In genomic region chrX:20819708-20820426, GRCm38 (mm10) we compare ENCODE assay signal across 8 mouse cellular contexts. TPM values are rescaled to one million over a fixed set of nuclear protein-coding genes. Genes with fewer than 3 reads are reported as not detected.
DNase-seq lines count a peak whose midpoint lies in the region; ATAC-seq and TF ChIP-seq lines count a peak whose summit lies in the region.

No protein-coding gene starts in this region.

- no peaks in the 10 kb centered on the region for H3K36me3 ChIP-seq in CH12.LX (replicated peaks in 1 of 2; ENCODE audit: control insufficient read depth in 1 of 2, insufficient read depth in 1 of 2, low read length in 1 of 2)
- no peaks in the 10 kb centered on the region for H3K36me3 ChIP-seq in forebrain, embryonic 11.5 days (ENCODE audit: control insufficient read depth, insufficient read depth, low read length)
- no peaks in the 10 kb centered on the region for H3K36me3 ChIP-seq in liver, postnatal 0 days (replicated peaks; ENCODE audit: insufficient read depth, low read length)
- no peaks in the 10 kb centered on the region for H3K36me3 ChIP-seq in neural tube, embryonic 14.5 days (ENCODE audit: control insufficient read depth, insufficient read depth, low read length)

- in situ Hi-C loops in CH12.LX (cut with MboI; ENCODE audit: low pct_ligation_motif_present, low pct_unique_long_range_greater_than_20kb, low sequenced_read_pairs), result no loop called here

- WGBS in forebrain, embryonic 11.5 days, result 46% methylated on average over 8 of the region's 8 CpGs
- 41% methylated on average over 7 of the region's 8 CpGs for WGBS in liver, postnatal 0 days (ENCODE audit: insufficient replicate concordance)
- WGBS in neural tube, embryonic 14.5 days, result 45% methylated on average over 7 of the region's 8 CpGs

- H3K9ac ChIP-seq in CH12.LX (ENCODE audit: insufficient read depth, low read depth), result peak overlapping the region; percentile 56
- no peak overlapping the region for H3K9ac ChIP-seq in forebrain, embryonic 11.5 days (ENCODE audit: low read length)
- no peak overlapping the region for H3K9ac ChIP-seq in liver, postnatal 0 days (replicated peaks)
- H3K9ac ChIP-seq in neural tube, embryonic 14.5 days (replicated peaks; ENCODE audit: low read depth, low read length), result no peak overlapping the region

- TF ChIP-seq CTCF in CH12.LX (conservative IDR thresholded peaks at IDR 0.05 in 1 of 2, IDR thresholded peaks at IDR 0.05 in 1 of 2; ENCODE audit: low read depth in 2 of 2, low read length in 2 of 2), result peak in 1 of 2 experiments; percentile 57; a peak in 2 of 4 replicates
- peak; percentile 56 for TF ChIP-seq CTCF in liver, postnatal 0 days (IDR thresholded peaks at IDR 0.05; ENCODE audit: low read depth)

- dilution Hi-C loops in CH12.LX (cut with MboI; ENCODE audit: extremely low pct_ligation_motif_present, extremely low pct_unique_long_range_greater_than_20kb, low sequenced_read_pairs), result no loop called here

- intact Hi-C loops in heart, postnatal 10 days (cut with DNase I), result loop anchor here (1.0 kb wide), 1 partner anchor 158 kb away; no protein-coding TSS in a partner anchor

- H3K27me3 ChIP-seq in CH12.LX (replicated peaks), result no peaks in the 10 kb centered on the region
- no peaks in the 10 kb centered on the region for H3K27me3 ChIP-seq in forebrain, embryonic 11.5 days (ENCODE audit: control insufficient read depth, insufficient read depth, low read length)
- no peaks in the 10 kb centered on the region for H3K27me3 ChIP-seq in liver, postnatal 0 days (ENCODE audit: insufficient read depth, low read length)
- H3K27me3 ChIP-seq in neural tube, embryonic 14.5 days (ENCODE audit: control insufficient read depth, insufficient read depth, low read length), result no peaks in the 10 kb centered on the region

- TF ChIP-seq POLR2A in CH12.LX (IDR thresholded peaks at IDR 0.05; ENCODE audit: low read depth, low read length), result no peak

- H3K4me1 ChIP-seq in CH12.LX (ENCODE audit: control insufficient read depth in 1 of 2, insufficient read depth in 2 of 2), result peaks cover 2 to 13% of the 10 kb centered on the region in 2 experiments; a peak in 2 of 4 replicates
- H3K4me1 ChIP-seq in forebrain, embryonic 11.5 days (replicated peaks; ENCODE audit: control insufficient read depth, insufficient read depth, low read length), result no peaks in the 10 kb centered on the region
- no peaks in the 10 kb centered on the region for H3K4me1 ChIP-seq in liver, postnatal 0 days (ENCODE audit: insufficient read depth)
- H3K4me1 ChIP-seq in neural tube, embryonic 14.5 days (ENCODE audit: control insufficient read depth, insufficient read depth, low read length), result no peaks in the 10 kb centered on the region

- DNase-seq in CH12.LX (ENCODE audit: extremely low read depth), result peak; percentile 73
- peak; percentile 82 for DNase-seq in brain, adult 2 months (ENCODE audit: low read depth, low spot score)
- DNase-seq in forebrain, embryonic 11.5 days (ENCODE audit: low spot score), result peak; percentile 51
- DNase-seq in heart, postnatal 10 days, result peak; percentile 63 to 74
- DNase-seq in kidney, postnatal 36 days, result peak; percentile 65 to 76
- DNase-seq in liver, postnatal 0 days, result peak; percentile 66
- peak; percentile 33 for DNase-seq in thymus, postnatal 25 days

- ATAC-seq in forebrain, embryonic 11.5 days (replicated peaks; ENCODE audit: low FRiP score), result peak; percentile 46
- peak; percentile 80 for ATAC-seq in liver, postnatal 0 days
- ATAC-seq in neural tube, embryonic 14.5 days (ENCODE audit: low read depth), result peak; percentile 55

- peak overlapping the region; percentile 74 for H3K4me2 ChIP-seq in CH12.LX (ENCODE audit: insufficient read depth, low read depth, poor library complexity, severe bottlenecking)
- H3K4me2 ChIP-seq in forebrain, embryonic 11.5 days (ENCODE audit: low read depth, low read length, severe bottlenecking), result no peak overlapping the region
- peak overlapping the region; percentile 79 for H3K4me2 ChIP-seq in liver, postnatal 0 days (ENCODE audit: low read depth, low read length)
- H3K4me2 ChIP-seq in neural tube, embryonic 14.5 days (ENCODE audit: low read depth, low read length), result peak overlapping the region; percentile 38; the same call in 1 of the 2 replicates

- H3K79me2 ChIP-seq in CH12.LX (replicated peaks; ENCODE audit: control insufficient read depth, extremely low read depth, insufficient read depth, poor library complexity, severe bottlenecking), result no peaks in the 10 kb centered on the region

- peak overlapping the region; percentile 30 to 48 (median 38) for H3K4me3 ChIP-seq in CH12.LX (replicated peaks in 1 of 3; ENCODE audit: low read depth in 2 of 3, low read length in 2 of 3, poor library complexity in 1 of 3)
- H3K4me3 ChIP-seq in forebrain, embryonic 11.5 days (ENCODE audit: low read depth, low read length), result no peak overlapping the region; the same call in 1 of the 2 replicates
- H3K4me3 ChIP-seq in liver, postnatal 0 days (ENCODE audit: low read depth, low read length), result peak overlapping the region; percentile 33
- H3K4me3 ChIP-seq in neural tube, embryonic 14.5 days (ENCODE audit: low read depth, low read length), result peak overlapping the region; percentile 15

- peak overlapping the region; percentile 64 for H3K27ac ChIP-seq in CH12.LX (ENCODE audit: insufficient read depth, low read depth)
- H3K27ac ChIP-seq in forebrain, embryonic 11.5 days (ENCODE audit: low read depth, low read length), result no peak overlapping the region
- H3K27ac ChIP-seq in liver, postnatal 0 days (ENCODE audit: low read depth), result no peak overlapping the region
- peak overlapping the region; percentile 82 for H3K27ac ChIP-seq in neural tube, embryonic 14.5 days (ENCODE audit: low read depth, low read length)

- H3K9me3 ChIP-seq in CH12.LX (replicated peaks; ENCODE audit: low read length), result no peaks in the 10 kb centered on the region
- no peaks in the 10 kb centered on the region for H3K9me3 ChIP-seq in forebrain, embryonic 11.5 days (ENCODE audit: control insufficient read depth, low read length)
- no peaks in the 10 kb centered on the region for H3K9me3 ChIP-seq in liver, postnatal 0 days (ENCODE audit: low read length)
- no peaks in the 10 kb centered on the region for H3K9me3 ChIP-seq in neural tube, embryonic 14.5 days (ENCODE audit: control insufficient read depth, low read length)

- TF ChIP-seq EP300 in CH12.LX (IDR thresholded peaks at IDR 0.05; ENCODE audit: low read length), result no peak
- no peak for TF ChIP-seq EP300 in liver, postnatal 0 days (IDR thresholded peaks at IDR 0.05; ENCODE audit: low read depth)

- peak; percentile 41 for TF ChIP-seq RAD21 in CH12.LX (IDR thresholded peaks at IDR 0.05; ENCODE audit: low read depth, low read length)

TF ChIP-seq in CH12.LX, 34 proteins besides CTCF, POLR2A, EP300 and RAD21:
- TF ChIP-seq MAX (IDR thresholded peaks at IDR 0.05; ENCODE audit: low read length) (peak; percentile 34; the same call in 1 of the 2 replicates), MYC (IDR thresholded peaks at IDR 0.05; ENCODE audit: low read depth, low read length) (no peak), MXI1 (IDR thresholded peaks at IDR 0.05; ENCODE audit: low read depth, low read length) (peak; percentile 42; the same call in 1 of the 2 replicates), SMC3 (IDR thresholded peaks at IDR 0.05; ENCODE audit: low read depth, low read length) (peak; percentile 45)

RNA-seq across cellular contexts. Expression of gene Araf, which starts 22.3 kb away (rescaled TPM):
- total RNA-seq in CH12.LX (2012; rRNA removed) (60.6 and 63.8 TPM in 2 replicates), CH12.LX (2014; rRNA removed) (52.8 and 55.9 TPM in 2 replicates)
- polyA plus RNA-seq in CH12.LX (2012; ENCODE audit: insufficient read length, low read depth), result 72.2 and 79.7 TPM in 2 replicates
- polyA plus RNA-seq in forebrain, embryonic 11.5 days (2014; fragmentation: Nextera tagmentation; extraction: Ambion mirVana), result 97.1 and 104 TPM in 2 replicates
- 10 to 100 TPM; 84.4 to 85.1 TPM for total RNA-seq in heart, postnatal 10 days (2021)
- 36.1 and 37.5 TPM in 2 replicates for polyA plus RNA-seq in liver, postnatal 0 days (2015; fragmentation: Nextera tagmentation; extraction: Ambion mirVana)
- polyA plus RNA-seq in neural tube, embryonic 14.5 days (2014; fragmentation: Nextera tagmentation; extraction: Ambion mirVana), result 334 and 400 TPM in 2 replicates

RNA-seq across cellular contexts. Expression of gene Timp1, which starts 50.1 kb away (rescaled TPM):
- total RNA-seq in CH12.LX (2012; rRNA removed) (0.13 TPM in 1 of 2 replicates, not detected in the other), CH12.LX (2014; rRNA removed) (not detected in 2 replicates)
- polyA plus RNA-seq in CH12.LX (2012; ENCODE audit: insufficient read length, low read depth), result 0.36 and 0.49 TPM in 2 replicates
- polyA plus RNA-seq in forebrain, embryonic 11.5 days (2014; fragmentation: Nextera tagmentation; extraction: Ambion mirVana), result 5.8 and 7.4 TPM in 2 replicates
- total RNA-seq in heart, postnatal 10 days (2021), result 10 to 100 TPM; 15.4 to 16.4 TPM
- 1.7 and 2.2 TPM in 2 replicates for polyA plus RNA-seq in liver, postnatal 0 days (2015; fragmentation: Nextera tagmentation; extraction: Ambion mirVana)
- polyA plus RNA-seq in neural tube, embryonic 14.5 days (2014; fragmentation: Nextera tagmentation; extraction: Ambion mirVana), result 2.0 and 5.6 TPM in 2 replicates

Comparison
In these comparisons a context has a peak if more than half of its experiments do, and no peak if none do; other contexts are left out.
1. H3K27ac ChIP-seq: peak in CH12.LX (single experiment) and neural tube, embryonic 14.5 days (single experiment); none in forebrain, embryonic 11.5 days (single experiment) and liver, postnatal 0 days (single experiment).
2. Peak in every context shown above with its lines, with median percentiles within 50 percentile points of each other: DNase-seq and ATAC-seq.